Mouse (Mus musculus): Measurements from ENCODE around the gene Cbfb.
"Not testable (repeated sequence)": the region's sequence is repeated elsewhere in the genome, so short reads cannot be mapped to it uniquely, and the experiment has no call there.

Gene Cbfb

DNA sequence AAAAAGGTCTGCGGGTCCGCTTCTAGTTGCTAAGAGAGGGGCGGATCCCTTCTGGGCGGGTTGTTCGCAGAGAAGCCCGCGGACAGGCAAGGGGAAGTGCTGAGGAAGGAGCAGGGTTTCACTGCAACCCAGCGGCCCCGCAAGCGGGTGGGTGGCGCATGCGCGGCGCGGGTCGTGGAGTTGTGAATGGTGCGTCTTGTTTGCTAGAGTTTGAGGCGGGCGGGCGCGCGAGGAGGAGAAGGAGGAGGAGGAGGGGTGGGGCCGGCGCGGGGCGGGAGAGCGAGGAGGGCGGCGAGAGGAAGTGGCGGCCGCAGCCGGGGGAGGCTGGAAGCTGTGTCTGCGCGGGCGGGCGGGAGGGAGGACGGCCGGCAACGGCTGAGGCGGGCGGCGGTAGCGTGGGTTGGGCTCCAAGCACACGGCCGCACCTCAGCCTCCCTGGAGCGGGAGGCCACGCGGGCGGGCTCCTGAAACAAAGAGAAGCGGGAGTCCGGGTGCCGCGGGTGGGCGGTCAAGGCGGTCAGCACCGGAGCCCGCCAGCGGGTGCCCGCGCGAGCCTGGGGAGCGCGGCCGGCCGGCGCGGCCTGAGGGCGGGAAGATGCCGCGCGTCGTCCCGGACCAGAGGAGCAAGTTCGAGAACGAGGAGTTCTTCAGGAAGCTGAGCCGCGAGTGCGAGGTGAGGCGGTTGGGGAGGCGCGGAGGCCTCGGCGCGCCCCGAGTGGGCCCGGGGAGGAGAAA, at the start of gene Cbfb:
Gene Cbfb (plus strand): TSS at position 294 of the 735 bp plus-strand sequence.
- peak; percentile 80 for DNase-seq (ENCODE audit: low read depth, low spot score)

DNA sequence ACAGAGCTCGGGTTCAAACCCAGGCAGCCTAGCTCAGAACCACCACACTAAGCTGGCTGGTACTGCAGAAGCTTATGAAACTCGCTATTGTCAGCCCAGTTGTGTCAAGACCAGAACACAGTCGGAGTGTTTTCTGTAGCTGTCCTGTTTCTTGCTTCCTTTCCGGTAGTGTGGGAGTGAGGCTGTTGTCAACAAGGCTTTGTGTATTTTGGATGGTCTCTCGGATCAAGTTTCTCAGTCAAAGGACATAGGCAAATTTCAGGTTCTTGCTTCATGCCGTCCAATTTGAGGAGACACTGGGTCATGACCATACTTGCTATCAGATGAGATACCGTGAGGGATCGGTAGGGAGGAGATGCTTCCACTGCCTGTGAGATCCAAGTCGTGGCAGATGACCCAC, 40.6 kb upstream of the Cbfb start:
- no peak for DNase-seq (ENCODE audit: low read depth, low spot score)

DNA sequence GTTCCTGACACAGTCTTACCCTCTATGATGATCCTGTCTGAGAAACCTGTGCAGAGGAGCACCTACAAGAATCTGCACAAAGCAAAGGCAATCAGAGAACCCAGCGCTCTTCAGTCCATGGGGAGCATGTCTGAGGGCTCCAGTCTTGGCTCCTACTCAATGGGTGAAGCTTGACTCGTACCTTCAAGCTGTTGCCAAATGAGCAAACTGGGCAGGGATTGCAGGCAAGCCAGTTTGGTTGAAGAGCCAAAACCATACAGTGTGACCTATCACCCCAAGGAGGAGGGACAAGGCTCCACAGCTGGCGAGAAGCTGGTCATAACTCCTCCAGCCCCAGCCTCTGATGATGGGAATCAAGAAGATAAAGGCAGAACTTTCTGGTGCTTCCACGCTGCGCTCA, 39.0 kb upstream of the Cbfb start, which contains the start of gene Ces4a:
Gene Ces4a (plus strand): TSS at position 292 of the 400 bp plus-strand sequence.
- DNase-seq (ENCODE audit: low read depth, low spot score) = no peak

DNA sequence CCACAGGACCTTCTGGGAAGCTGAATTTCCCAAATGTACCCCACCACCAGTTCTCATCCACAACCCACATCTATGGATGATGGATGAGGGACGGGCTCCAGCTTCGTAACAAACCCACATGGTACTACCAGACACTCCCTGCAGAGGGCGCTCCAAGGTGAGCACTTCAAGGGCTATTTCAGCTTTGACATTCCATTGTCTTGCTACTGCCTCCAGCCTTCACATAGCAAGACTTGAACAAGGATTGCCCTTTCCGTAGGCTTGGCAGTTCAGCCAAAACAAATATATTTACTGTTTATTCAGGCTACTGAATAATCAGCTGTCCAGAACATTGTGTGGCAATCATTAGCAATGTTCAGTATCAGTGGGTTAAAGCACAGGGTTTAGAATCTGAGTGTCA, 32.1 kb upstream of the Cbfb start:
- DNase-seq (ENCODE audit: low read depth, low spot score) = peak; percentile 15

DNA sequence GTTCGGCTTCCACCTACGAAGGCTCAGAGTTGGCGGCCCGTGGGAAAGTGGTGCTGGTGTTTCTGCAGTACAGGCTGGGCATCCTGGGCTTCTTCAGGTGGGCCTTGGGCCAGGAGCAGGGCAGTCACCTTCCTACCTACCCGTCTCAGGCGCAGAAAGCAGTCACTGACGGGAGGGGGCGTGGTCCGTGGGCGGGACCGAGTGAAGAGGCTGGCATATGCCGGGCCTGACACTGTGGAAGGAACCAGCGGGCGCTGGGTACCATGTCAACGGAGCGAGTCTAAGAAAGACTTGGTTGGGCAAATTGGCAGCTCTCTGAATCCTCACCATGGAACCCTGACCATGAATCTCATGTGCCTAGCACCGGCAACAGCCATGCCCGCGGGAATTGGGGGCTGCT, 28.1 kb upstream of the Cbfb start:
- DNase-seq (ENCODE audit: low read depth, low spot score) = no peak

DNA sequence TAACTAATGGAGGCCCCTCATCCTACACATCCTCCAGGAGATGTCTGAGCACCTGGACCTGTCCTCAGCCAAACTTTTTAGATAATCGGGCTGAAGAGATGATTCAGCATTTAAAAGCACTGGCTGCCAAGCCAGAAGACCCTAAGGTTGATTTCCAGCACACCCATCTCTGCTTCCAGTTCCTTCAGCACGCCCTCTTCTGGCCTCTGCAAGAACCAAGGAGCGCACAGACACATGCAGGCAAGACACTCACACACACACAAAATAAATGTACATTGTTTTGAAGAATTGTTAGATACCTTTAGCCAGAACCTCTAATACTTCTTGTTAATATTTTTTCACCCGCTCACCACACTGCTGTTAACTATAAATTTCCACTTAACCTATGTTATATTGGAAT, 18.8 kb upstream of the Cbfb start:
- no peak for DNase-seq (ENCODE audit: low read depth, low spot score)

DNA sequence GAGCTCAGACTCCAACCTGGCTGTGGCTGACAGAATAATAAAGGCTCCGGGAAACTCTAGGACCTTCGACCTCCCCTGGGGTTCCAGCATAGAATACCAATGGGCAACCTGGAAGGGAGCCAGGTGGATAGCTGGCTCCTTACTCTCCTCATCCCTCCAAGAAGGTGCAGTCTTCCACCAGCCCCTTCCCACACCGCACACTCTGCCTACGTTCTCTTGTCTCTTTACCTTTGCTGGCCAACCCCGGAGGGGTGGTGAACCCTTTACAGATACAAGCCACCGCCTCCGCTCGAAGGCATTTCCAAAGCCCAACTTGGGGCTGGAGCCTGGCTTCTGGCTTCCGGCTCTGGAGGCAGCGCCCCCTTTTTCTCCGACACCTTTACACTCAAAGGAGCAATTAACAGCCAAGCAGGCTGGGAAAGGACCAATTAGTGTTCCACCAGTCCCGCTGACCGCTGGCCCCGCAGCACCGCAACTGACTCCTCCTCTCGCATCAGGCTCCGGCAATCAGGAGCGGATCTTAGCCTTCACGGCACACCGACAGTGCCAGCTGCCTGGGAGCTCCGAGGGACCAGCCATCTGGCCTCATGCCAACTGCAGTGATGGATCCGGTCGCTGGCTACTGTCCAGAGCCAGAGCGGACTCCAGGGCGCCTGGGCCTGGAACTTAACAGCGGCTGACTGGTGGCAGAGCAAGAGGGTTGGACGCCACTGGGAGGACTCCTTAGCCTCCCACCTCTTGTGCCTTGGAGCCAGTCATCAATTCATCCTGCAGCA, 17.7 kb upstream of the Cbfb start:
- no peak for DNase-seq (ENCODE audit: low read depth, low spot score)

DNA sequence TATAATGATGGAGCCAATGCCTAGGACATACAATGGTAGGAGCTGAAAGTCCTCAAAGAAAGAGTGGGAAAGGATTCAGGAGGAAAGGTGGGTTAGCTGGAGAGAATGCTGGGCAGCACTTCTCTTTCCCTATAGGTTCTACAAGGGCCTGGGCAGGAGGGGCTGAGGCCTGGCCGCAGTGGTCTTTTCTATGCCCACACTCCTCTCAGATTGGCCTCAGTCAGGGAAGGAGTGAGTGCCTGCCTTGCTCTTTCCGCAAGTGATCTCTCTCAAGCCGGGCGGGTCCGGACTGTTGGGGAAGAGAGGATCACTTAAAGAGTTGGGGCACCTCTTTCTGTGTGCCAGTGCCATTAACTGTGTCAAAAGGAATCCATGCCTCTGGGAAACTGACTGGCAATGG, 16.2 kb upstream of the Cbfb start:
- DNase-seq (ENCODE audit: low read depth, low spot score) = no peak

DNA sequence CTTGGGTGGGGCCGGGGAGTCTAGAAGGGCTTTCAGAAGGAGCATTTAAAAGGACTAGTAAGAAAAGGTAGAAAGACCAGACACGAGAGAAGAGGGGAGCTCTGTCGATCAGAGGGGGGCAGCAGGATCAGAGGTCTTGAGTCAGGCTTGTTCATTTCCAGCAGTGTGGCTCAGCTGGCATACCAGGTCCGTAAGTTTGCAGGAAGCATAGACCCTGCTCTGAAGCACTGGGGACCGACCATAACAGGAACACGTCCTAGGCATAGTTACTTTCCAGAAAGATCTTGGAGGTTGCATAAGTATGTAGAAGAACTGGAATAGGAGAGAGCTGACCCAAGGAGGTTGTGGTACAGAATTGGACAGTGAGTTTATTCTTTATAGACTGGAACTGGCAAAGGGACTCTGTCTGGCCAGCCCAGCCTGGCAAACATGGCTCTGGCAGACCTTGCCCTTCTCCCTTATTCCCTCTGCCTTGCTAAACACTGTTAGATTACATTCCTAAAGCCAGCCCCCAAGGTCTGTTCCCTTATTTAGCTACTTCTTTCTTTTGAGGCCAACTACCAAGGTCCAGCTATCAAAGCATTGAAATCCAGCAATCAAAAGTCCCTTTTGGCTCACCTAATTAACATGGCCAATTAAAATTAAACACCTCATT, 15.3 kb upstream of the Cbfb start:
- no peak for DNase-seq (ENCODE audit: low read depth, low spot score)

DNA sequence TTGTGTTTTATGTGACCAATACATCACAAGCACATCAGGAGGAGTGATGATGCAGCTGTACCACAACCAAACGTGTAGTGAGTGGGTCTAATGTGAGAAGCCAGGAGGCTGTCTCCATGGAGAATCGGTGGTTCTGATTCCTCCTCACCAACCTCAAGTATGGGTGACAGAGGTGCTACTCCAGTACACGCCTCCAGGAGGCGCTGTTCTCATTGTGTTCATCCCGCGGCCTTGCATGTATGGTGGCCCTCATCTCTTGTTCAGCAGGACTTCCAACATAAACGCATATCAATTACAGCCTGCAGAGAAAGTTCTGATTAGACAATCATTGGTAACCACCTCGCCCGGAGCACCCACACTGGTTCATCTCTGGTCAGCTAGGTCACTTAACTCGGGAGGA, 12.9 kb upstream of the Cbfb start:
- no peak for DNase-seq (ENCODE audit: low read depth, low spot score)

DNA sequence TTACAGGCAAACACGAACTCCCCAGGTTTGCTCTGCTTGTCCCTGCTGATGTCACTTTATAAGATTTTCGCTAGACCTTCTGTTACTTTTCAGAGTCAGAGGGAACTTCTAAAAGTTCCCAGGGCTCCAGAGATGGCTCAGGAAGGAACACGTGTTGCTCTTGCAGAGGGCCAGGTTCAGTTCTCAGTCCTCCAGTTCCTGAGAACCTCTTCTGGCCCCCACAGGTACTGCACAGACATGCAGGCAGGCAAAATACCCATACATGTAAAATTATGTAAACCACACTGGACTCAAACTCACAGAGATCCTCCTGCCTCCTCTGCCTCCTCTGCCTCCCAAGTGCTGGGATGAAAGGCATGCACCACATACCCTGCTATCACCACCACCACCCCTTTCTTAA, 12.4 kb upstream of the Cbfb start:
- no peak for DNase-seq (ENCODE audit: low read depth, low spot score)

DNA sequence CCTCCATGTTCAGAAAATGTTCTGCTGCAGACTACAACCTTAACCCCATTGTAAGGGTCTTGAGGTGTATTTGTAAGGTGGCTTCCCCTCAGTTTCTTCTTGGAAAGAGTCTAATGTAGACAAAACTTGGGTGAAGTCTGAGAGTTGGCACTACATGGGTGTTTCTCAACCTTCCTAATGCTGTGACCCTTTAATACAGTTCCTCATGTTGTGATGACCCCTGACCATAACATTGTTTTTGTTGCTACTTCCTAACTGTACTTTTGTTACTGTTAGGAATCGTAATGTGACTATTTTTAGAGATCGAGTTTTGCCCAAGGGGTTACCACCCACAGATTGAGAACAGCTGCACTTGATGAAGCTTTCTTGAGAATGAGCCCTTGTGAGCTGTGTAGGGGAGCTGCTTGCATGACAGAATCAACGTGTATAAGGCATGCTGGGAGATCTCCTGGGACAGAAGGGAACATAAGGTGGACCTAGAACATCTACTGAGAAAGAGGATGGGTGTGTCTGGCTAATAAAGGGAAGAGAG, 9.3 kb upstream of the Cbfb start:
- DNase-seq (ENCODE audit: low read depth, low spot score) = no peak

DNA sequence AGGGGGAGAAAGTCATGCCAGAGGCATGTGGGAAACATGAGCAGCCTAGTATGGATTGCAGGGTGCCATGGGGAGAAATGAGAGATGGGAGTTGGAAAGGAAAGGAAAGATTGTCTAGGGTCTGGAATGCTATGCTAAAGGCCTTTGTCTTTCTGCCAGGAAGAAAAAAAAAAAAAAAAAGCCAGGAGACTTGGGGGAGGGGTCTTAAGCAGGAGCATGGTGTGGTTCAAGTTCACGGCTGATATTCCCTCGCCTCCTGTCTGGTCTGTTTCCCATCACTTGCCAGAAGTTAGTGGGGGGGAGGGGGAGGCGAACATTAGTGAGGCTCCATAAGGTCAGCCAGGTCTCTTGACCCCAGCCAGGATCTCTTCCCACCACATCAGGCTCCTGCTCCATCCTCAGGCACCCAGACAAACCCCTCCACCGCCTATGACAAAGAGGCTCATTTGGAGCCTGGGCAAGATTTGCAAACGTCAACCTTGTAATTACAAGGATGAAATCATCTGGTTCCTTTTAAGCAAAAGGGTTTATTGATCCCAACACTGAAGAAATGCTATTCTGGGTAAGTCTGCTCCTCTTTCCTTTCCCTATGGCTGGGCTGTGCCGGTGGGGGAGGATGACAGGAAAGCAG, 6.1 kb upstream of the Cbfb start:
- no peak for DNase-seq (ENCODE audit: low read depth, low spot score)

DNA sequence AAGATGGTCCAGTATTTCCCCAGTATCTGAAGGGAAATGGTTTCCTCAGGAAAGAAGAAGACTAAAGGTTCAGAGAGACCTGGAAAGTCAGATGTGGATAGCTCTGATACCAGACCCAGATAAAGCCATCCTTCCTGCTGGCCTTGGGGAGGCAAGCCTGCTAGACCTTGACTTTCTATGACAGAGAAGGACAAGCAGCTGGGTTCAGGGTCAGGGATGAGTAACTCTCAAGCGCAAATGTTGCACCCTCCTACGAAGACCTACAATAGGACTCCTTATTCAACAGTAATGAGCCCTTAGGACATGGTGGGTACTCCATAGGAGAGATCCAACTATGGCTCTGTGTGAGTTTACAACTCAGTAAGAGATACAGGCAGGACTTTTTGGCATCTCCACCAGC, 5.3 kb upstream of the Cbfb start:
- DNase-seq (ENCODE audit: low read depth, low spot score) = no peak

DNA sequence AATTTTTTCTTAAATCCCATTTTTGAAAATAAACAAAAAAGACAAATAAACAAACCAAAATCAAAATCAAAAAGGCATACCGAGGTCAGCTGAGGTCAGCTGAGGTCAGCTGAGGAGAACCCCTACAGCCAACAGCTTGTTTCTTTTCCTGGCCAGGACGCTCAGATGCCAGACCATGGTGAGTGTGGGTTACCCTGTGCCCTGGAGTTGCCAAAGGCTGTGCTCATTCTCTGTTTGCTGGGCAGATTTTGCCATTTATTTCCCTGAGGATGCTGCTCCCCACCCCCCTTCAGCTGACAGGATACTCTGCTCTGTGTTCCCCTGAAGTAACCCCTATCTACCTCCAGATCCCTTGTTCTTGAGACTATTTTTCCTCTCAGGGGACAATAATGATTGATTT, 3.4 kb upstream of the Cbfb start:
- no peak for DNase-seq (ENCODE audit: low read depth, low spot score)

DNA sequence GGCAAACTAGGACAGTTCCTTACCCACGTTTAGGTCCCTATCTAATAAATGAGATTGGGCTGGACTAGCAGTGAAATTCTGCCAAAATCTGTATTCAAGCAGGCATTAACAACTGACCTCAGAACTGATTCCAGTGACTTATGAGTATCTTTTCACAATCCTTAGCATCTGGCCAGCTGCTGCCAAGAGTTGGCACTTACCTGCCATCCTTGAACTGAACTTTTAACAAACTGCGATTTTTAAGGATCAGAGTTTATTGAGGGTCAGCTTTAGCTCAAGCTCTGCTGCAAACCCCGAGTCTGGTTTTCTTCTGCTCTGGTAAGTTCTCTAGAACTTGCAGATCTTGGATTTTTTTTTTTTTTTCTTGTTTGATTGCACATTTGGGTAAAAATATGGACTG, 892 bp upstream of the Cbfb start:
- no peak for DNase-seq (ENCODE audit: low read depth, low spot score)

DNA sequence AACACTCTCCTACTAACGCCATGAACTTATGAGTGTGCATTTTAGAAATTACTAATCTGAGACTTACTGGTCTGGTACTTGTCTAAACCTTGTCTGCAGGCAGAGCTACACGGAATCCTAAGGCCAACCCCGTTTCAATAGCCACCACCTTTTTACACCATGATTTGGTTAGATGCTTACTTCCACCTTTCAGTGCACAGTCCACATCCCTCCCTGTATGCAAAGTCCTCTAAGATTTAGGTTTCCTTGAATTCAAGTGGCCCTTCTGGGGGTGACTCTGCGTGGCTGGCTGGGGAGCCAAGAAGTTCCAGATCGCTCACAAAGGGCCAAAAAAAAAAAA, 463 bp upstream of the Cbfb start:
- no peak for DNase-seq (ENCODE audit: low read depth, low spot score)

DNA sequence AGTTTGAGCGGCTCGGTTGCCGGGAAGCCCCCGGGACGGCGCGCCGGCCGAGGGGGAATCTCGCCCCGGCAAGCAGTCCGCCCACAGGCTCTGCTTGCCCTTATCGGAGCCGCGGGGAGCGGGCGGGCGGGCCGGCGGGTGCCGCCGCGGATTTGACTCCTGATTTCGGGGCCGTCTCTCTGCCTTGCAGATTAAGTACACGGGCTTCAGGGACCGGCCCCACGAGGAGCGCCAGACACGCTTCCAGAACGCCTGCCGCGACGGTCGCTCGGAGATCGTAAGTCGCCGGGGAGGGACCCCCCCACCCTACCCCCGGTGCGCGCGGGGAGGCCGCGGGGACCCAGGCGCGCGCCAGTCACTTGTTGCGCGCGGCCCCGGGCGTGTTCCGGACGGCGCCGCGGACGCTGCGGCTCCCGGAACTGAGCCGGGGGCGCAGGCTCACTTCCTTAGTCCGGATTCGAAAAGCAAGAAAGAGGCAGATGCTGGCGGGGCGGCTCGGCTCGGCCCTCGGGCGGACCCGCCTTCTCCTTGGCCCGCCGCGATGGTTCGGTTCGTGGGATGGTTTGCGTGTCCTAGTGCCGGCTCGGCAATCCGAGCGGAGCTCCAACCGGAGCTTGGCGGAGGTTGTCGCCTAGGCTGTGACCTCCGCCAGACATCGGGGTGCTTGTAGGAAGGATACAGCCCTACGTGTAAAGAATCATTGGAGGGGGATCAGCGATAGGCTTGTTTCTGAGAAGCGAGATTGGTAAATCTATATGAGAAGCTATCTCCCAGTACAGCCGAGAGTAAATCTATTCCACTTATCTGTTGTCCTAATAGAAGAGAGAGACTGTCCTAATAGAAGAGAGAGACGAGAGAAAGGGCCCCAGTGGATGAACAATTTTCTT, 885 bp downstream of the Cbfb start:
- DNase-seq (ENCODE audit: low read depth, low spot score) = peak; percentile 25

DNA sequence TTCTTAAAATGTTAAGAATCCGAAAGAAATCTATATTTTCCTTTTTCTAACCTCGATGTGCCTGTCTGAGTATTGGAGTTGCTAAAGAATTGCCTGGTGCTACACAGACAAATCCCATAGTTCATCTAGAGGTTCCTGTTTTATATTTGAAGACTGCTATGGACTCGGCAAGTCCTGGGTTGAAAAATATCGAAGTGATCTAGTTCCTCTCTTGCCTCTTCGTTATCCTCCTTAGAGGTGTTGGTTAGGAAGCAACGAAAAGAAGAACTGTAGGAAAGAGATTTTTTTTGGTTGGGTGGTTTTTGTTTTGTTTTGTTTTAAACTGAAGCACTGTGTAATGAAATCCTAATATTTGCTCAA, 1.5 kb downstream of the Cbfb start:
- no peak for DNase-seq (ENCODE audit: low read depth, low spot score)

DNA sequence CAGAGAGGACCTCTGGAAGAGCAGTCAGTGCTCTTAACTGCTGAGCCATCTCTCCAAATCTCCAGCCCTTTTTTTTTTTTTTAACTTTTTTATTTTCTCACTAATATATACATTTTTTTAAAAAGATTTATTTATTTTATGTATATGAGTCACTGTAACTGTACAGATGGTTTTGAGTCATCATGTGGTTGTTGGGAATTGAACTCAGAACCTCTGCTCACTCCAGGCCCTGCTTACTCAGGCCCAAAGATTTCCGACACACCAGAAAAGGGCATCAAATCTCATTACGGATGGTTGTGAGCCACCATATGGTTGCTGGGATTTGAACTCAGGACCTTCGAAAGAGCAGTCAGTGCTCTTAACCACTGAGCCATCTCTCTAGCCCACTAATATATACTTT, 4.8 kb downstream of the Cbfb start:
- not testable (repeated sequence) for DNase-seq (ENCODE audit: low read depth, low spot score)

DNA sequence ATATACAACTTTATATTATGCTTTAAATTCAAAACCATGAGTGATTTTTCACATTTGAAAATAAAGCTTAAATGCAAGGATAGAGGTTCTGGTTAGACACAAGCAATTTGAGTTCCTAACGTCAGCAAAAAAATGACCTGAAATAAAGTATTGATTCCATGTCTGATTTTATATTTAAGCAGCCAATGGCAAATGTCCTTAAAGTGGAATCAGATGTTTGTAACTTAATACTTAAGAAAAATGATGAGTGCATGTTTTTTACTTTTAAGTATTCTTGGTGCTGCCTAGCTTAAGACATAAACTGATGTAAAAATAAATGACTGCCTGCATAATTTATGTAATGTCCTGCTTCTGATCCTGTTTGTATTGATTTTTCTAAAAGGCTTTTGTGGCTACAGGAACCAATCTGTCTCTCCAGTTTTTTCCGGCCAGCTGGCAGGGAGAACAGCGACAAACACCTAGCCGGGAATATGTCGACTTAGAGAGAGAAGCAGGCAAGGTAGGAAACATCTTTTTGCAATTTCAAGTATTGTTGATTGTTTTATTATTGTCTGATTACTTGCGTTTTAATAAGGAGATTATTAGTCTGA, 7.8 kb downstream of the Cbfb start:
- no peak for DNase-seq (ENCODE audit: low read depth, low spot score)
